Mouse (Mus musculus) cerebellum, postnatal 36 days (tissue): ENCODE measurements around the gene Rgmb.

Source experiments
- DNase-seq, 2 experiments: peaks; one replicate each; pipeline ENCODE4 v3.0.0; 2021 to 2022; ENCODE audit warnings: mixed read lengths in 2 of 2

Rgmb gene

GRCm38 (mm10) chr17:15821706-15822105, 9.1 kb downstream of the Rgmb start:
- DNase-seq = no peak

- DNase-seq = no peak
Measured at GRCm38 (mm10) chr17:15820761-15821160, 10.1 kb downstream of the Rgmb start.

- DNase-seq = no peak
Measured at GRCm38 (mm10) chr17:15820146-15820545, 10.7 kb downstream of the Rgmb start.

- no peak for DNase-seq
Measured at GRCm38 (mm10) chr17:15818372-15818771, 12.5 kb downstream of the Rgmb start.

- DNase-seq = no peak
Measured at GRCm38 (mm10) chr17:15817634-15818033, 13.2 kb downstream of the Rgmb start.

- DNase-seq = no peak
Measured at GRCm38 (mm10) chr17:15817096-15817450, 13.8 kb downstream of the Rgmb start.

- DNase-seq = no peak
Measured at GRCm38 (mm10) chr17:15816379-15817095, 14.3 kb downstream of the Rgmb start.

GRCm38 (mm10) chr17:15815312-15816018, 15.4 kb downstream of the Rgmb start:
- no peak for DNase-seq

GRCm38 (mm10) chr17:15813658-15814212, 17.1 kb downstream of the Rgmb start:
- DNase-seq = no peak

- DNase-seq = no peak
Measured at GRCm38 (mm10) chr17:15812136-15812778, 18.6 kb downstream of the Rgmb start.

GRCm38 (mm10) chr17:15809949-15810348, 20.9 kb downstream of the Rgmb start:
- no peak for DNase-seq

- DNase-seq = no peak
Measured at GRCm38 (mm10) chr17:15808468-15809374, 22.1 kb downstream of the Rgmb start.

- DNase-seq = no peak
Measured at GRCm38 (mm10) chr17:15808015-15808414, 22.8 kb downstream of the Rgmb start.

- no peak for DNase-seq
Measured at GRCm38 (mm10) chr17:15807295-15807984, 23.4 kb downstream of the Rgmb start.

- DNase-seq = peak in 1 of 2 experiments; percentile 35
Measured at GRCm38 (mm10) chr17:15804008-15804812, 26.6 kb downstream of the Rgmb start.

GRCm38 (mm10) chr17:15799195-15799793, 31.5 kb downstream of the Rgmb start:
- DNase-seq = no peak

GRCm38 (mm10) chr17:15790716-15791115, 40.1 kb downstream of the Rgmb start:
- no peak for DNase-seq

- peak in 1 of 2 experiments; percentile 35 for DNase-seq
Measured at GRCm38 (mm10) chr17:15787036-15787435, 43.8 kb downstream of the Rgmb start.

GRCm38 (mm10) chr17:15777979-15778378, 52.9 kb downstream of the Rgmb start:
- no peak for DNase-seq

GRCm38 (mm10) chr17:15776349-15776748, 54.5 kb downstream of the Rgmb start:
- no peak for DNase-seq
